Mouse (Mus musculus) fibroblast of lung, adult 2 months (primary cell): ENCODE measurements at regions not wholly inside any gene's neighbourhood (a gene's known extent, or its start where the extent isn't known, plus 50 kb on each side); places are given as distances from the start of the nearest gene placed in this dataset.
"Not testable (repeated sequence)": the region's sequence is repeated elsewhere in the genome, so short reads cannot be mapped to it uniquely, and the experiment has no call there.

Source experiments
- DNase-seq: peaks from one replicate; pipeline ENCODE4 v3.0.0-alpha.2; 2011; ENCODE audit warnings: low read depth

DNA sequence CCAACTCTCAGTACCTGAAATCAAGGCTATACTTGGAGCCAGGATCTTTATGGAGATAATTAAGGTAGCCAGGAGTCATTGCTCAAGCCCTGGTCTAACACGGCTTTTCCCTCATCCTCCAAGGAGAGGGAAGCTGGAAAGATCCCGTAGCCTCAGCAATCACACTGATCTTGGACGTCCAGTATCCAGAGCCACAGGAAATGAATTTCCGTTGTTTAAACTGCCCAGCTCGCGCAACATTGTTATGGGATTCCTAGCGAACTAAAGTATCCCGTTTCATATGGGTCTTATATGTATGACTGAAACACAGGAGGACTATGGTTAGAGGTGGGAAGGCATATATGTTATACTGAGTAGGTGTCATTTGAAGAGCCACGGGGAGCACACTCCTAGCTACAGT lies 126.3 kb upstream of the Lnx1 start:
- DNase-seq = no peak

DNA sequence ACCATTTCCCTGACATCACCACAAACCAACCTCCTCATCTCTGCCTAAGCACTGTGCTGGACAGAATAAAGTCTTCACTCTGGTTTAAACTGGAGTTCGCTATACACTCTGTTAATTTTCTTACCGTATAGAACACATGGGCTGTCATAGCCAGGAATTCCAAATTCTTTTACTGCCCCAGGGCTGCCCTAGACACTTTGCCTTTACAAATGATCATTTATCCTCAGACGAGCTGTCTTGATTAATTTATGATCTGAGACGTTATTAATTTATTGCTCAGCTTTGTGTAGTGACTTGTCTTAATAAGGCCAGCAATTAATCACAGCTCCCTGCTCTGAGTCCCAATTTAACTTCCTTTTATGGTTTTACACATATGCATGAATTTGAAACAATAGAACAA lies 125.2 kb upstream of the Lnx1 start:
- no peak for DNase-seq

DNA sequence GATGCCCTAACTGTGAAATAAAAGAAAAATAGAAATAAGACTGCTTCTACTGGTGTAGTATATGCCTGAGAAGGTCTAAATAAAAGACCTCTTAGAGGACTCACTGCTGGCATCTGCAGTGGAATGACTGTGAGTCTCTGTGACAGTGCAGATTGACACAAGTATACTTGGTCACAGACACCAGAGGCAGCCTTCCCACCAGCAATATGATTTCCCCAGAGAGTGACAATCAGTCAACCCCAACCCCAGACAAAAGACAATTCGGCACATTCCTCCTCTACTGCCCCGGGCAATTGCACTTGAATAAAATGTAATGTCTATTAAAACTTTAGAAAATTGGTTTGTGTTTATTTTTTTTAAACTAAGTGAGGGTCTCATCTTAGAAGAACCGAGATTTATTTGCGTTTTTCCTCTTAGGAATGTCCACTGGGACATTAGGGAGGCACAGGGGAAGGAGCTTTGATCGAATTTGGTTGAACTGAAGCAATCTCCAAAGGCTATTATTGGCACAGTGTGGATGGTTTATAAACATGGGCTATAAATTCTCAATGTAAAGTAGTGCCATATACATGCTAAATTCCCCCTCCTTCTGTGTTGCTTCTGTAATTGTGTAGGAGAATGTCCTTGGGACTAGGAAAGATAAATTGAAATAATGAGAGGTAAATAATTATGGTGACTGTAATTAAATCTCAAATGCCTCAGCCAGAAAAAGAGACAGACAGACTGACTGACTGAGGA lies 123.0 kb upstream of the Lnx1 start:
- no peak for DNase-seq

DNA sequence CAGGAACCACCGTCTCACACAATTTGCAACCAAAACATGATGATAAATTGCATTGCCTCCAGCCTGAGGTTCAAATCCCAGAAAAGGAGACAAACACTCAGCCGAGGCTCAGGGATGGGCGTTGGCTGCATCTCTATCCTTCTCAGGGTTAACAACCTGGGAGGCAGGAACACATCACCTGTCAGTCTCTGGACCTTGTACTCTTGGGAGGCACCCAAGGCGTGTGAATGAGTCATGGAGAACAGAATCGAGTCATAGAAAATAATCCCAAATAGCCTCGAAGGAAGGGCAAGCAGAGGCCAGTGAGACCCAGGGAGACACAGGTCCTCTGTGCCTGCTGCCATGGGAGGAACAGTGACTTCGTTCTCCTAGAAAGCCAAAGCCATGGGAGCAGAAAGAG lies 121.0 kb upstream of the Lnx1 start:
- peak; percentile 51 for DNase-seq

DNA sequence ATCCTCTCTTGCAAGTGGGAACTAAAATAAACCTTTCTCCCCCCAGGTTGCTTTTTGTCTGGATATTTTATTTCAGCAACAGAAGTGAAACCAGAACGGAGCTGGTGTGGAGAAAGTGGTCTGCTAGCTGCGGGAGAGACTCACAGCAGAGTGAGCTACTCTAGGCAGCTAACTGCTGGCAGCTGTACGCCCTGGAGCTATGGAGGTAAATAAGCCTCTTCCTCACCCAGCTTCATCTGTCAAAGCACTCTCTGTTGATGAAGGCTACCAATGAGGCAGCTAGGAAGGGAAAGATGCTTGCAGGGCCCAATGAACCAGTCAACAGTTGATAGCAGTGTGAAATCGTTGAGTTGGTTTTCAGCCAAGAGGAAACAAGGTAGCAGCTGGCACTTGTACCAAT lies 119.3 kb upstream of the Lnx1 start:
- no peak for DNase-seq

DNA sequence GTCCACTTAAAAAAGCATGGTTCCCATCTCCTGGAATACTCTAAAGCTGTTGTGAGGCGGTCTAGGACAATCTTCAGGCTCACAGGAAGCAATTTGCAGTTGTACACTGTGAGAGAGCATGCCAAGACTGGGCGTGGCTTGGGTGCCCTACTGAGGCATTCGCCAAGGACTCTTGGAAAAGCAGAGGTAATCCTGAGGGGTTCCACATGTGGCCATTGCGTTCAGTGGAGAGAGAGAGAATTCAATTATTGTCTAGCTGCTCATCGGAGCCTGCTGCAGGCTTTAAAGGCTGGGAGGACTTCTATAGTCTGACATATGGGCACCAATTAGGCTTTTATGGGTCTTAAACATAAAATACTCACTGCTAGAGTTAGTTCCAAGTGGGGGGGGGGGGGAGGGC lies 113.8 kb upstream of the Lnx1 start:
- no peak for DNase-seq

DNA sequence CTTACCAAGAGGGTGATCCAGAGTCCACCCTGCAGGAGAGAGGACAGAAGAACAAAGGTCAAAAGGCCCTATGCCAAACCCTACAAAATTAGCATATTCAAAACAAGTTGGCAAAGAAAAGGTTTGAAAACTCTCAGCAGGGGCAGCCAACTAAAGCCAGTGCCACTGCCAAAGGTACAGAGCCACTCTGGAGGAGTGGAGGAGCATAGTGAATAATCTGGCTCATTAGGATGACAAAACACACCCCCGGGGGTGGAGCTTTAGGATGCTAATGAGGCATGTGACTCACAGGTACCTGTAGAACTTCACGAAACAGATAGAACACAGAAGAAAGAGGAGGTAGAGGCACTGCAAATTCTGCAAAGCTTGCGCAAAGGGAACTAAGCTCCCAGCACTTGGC lies 110.7 kb upstream of the Lnx1 start:
- no peak for DNase-seq

DNA sequence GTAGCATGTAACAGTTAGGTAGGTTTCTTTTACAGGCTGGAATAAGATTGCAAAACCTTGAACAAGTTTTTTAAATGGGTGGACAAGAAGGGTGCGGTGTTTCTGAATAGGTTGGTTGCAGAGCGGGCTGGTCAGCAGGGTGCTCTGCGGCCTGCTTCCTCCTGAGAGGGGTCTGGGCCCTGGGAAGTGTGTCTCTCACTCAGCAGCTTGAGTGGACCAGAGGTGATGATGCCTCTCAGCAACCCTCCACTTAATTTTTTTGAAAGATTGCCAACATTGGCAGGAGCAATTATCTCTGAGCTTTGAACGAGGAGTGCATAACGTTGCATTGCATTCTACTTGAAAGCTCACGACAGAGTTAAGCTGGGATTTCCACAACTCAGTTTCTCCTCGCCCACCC lies 108.3 kb upstream of the Lnx1 start:
- DNase-seq = no peak

DNA sequence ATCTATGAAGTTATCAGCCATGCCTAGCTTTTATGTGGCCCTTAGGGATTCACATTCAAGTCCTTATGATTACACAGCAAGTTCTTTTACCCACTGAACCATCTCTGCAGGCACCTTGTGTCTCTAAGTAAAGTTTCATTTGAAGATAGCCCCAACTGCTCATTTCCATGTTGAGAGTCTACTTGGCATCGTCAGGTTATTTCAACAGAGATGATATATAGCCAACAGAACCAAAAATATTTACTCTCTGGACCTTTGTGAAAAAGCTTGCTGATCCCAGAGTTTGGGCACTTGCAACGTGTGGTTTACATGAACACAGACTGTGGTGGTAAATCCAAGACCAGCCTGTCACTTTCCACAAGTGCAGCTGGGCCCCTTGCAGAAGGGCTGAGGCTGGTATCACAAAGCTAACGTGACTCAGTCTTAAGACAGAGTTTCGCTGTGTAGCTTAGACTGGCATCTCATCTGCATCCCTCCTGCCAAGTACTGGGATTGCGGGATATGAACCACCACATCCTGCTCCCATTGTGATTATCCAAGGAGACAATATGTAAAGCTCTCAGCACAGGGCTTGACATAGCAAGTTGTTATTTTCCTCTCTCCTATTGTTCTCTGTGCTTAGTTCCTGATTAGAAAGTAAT lies 105.0 kb upstream of the Lnx1 start:
- DNase-seq = no peak

DNA sequence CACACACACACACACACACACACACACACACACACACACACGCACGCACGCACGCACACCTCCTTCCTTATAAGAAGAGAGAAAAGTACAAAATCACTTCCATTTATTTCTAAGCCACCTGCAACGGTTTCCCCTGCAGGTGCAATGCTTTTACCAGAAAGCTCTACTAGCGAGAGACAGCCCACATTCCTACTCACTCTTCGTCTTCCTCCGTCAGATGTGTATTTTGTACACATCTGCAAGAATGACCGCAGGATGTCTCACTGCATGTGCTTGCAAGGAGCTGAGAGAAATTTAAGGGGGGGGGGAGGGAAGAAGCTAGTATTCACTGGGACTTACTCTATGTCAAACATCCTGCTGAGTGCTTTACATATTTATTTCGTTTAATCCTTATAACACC lies 99.2 kb upstream of the Lnx1 start:
- no peak for DNase-seq

DNA sequence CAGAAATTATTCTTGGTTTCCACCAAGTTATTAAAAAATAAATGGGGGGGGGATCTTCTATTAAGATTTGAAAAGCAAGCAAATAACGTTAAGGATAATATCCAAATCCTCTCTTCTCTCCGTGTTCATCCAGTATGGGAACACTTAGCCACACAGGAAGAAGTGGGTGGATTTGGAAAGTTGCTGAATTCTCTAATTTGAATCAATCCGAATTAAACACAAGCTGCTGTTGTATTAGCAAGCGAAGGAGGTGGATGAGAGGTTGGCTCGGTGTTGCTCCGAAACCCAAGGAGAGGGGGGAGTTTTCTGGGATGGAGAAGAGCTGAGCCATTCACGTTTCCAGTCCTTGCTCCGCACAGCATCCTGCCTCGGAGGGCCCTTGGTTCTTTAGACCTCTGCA lies 97.6 kb upstream of the Lnx1 start:
- DNase-seq = no peak

DNA sequence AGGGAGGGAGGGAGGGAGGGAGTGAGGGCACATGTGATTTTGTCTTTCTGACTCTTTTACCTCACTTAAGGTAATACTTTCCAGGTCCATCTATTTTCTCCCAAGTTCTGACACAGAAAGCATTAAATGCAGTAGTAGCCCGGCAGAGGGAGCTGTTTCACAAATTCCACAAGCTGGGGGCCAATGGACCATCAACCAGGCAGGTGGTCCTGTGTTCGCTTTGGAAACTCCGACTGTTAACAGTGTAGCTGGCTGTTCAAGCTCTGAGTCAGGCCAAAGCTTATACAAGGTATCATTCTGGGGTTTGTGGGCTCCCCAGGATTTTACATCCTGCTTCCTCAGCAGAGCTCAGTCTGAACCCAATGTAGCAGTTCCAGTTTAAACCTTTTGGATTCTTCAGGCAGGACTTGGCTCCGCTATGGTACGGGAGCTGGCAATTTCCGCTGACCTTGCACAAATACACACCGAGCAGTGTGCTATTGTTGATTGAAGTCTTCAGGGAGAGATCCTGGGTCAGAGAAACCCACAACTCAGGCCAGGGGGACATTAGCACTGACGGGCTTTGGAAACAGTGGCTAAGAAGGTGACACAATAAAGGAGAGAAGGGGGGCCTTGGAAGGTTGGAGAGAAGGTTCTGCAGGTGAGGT lies 93.8 kb upstream of the Lnx1 start:
- no peak for DNase-seq

DNA sequence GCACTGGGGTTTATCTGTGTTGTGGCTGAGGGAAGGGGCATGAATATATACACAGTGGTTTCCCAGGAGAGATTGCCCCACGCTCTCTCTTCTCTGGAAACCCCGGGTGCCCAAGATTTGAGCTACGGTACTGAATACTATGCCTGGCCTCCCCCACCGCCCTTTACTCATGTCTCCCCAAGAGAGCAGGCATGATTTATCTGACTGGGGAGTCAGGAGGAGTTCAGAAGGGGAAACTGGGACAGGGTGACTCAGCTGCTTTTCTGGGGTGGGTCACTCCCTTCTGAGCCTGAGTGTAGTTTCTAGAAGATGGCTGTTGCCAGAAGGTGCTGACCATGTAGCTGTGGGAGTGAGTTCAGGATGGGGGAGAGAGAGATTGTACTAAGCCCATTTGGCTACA lies 92.0 kb upstream of the Lnx1 start:
- DNase-seq = no peak

DNA sequence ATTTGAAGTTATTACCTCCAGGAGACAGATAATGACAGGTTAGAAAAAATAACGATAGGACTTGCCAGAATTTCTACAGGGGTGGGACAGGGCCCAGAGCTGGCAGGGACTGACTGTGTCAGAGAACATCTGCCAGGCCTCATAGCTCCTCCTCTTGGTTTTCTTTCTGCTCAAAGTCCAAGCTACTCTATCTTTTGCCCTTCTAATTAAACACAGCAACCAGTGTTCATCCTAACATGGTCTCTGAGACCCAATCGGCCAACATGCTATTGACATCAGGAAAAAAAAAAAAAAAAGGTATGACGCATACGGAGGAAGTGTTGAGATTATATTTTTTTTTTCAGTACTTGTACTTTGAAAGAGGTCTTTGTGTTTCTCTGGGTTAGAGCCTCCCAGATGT lies 90.7 kb upstream of the Lnx1 start:
- DNase-seq = no peak

DNA sequence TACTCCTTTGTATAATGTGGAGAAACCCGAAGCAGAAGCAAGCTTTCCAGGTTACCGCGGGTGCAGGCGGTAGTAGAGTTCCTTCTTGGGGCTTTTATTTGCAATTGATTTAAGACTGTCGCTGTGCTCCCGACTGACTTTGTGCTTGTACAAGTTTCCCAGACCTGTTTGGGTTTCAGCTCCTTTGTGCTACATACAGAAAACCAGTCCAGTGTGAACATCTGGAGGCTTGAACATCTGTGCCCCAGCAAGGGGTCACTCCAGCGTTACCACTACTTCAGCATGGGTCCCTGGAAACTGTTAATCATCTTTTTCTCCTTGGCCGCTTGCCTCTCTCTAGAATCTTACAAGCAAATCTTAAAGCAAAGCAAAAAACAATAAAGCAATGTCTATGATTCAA lies 90.2 kb upstream of the Lnx1 start:
- no peak for DNase-seq

DNA sequence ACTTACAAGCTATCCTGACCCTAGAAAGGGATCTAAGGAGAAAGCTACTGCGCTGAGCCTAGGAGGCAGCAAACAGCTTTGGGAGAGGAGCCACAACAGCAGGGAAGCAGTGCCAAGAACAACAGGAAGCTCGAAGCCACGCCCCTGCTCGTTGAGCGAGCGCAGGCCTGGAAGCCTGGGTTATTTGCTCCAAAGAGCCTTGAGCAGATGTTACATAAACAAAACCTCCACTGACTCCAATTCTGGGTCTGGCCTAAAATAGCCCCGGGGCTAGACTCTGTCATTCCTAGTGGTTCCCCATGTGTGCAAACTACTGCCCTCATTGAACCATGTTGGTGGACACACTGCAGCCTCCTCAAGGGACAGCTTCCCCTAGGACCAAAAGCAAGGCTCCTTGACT lies 89.6 kb upstream of the Lnx1 start:
- peak; percentile 85 for DNase-seq

DNA sequence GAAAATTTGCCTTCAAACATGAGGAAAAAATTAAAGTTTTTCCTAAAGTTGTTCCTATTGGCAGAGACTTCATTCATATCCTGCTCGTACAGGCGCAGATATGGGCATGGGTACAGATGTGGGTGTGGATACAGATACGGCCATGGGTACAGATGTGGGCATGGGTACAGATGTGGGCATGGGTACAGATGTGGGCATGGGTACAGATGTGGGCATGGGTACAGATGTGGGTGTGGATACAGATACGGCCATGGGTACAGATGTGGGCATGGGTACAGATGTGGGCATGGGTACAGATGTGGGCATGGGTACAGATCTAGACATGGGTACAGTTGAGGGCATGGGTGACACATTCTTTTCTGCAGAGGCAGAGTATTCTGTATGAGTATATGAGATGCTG lies 87.8 kb upstream of the Lnx1 start:
- DNase-seq = not testable (repeated sequence)

DNA sequence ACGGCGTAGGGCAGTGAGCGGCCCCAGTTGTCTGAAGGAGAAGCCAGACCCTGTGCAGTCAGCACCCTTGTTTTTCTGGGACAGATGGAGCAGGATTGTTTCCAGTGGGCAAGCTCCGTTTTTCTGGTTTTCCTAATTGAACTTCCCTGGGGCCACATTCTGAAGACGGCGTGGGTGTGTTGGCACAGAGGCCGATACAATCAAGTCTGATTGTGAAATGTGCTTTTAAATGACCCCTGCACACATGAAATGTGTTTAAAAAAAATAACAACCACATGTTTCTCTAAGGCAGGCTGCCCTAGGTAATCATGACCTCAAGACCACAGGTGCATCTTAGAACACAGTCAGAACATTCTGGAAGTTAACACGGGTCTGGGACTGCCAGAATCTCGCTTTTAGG lies 81.2 kb upstream of the Lnx1 start:
- DNase-seq = peak; percentile 82

DNA sequence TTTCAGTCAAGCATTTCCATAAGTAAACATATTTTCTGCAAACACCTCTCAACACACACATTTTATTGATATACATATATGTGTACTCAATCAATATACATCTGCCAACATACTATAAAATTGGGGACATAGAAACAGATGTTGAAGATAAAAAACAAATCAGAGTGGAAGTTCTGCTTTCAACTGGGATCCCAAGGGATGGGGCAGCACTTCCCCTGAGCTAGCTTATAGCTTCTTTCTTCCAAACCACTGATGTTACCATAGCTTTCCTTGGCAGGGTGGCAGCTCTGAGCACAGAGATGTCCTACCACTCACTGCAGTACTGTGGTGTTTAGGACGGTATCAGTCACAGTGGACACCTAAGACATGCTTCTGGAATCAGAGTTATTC lies 75.4 kb upstream of the Lnx1 start:
- DNase-seq = no peak

DNA sequence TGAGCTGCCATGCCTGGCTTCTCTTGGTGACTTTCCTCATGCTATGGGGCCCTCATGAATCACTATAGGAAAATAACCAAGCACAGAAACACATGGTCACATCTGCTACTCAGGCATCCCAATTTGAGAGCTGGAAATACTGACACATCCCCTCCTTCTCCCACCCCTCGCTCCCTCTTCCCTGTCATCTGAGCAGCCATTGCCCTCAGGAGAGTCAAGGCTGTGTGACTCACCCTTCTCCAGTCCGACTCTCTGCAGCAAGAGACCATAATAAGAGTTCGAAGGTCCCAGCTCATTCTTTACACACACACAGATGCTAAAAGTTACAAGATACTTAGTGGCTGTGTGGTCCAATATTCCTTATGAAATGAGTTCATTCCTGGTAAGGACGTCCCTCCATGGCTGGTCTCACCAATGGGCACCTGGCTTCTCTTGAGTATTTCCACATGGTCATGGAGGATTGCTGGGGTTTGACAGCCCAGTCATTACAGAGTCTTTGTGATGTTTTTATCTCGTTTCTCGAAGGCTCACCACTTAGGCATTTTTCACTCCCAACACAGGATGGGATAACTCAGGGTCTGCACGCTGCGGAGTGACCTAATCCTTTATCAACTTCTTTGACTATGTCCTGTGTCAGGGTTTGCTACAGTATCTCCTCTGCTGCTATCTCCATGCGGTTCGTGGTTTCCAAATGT lies 74.8 kb upstream of the Lnx1 start:
- no peak for DNase-seq

DNA sequence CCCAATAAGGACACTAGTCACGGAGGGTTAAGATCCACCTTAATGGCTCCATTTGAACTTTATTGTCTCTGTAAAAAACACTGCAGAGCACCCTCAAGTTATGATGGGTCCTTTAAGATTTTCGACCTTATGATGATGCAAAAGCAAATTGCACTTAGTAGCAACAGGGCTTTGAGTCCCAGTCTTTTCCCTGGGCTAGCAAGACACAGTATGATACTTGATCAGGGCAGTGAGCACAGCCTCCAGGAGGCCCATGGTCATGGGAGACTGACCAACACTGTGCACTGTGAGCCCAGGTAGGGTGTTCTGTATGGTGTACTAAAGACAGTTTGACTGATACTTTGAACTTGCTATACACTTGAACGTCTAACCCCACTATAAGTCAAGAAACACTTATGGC lies 73.4 kb upstream of the Lnx1 start:
- no peak for DNase-seq

DNA sequence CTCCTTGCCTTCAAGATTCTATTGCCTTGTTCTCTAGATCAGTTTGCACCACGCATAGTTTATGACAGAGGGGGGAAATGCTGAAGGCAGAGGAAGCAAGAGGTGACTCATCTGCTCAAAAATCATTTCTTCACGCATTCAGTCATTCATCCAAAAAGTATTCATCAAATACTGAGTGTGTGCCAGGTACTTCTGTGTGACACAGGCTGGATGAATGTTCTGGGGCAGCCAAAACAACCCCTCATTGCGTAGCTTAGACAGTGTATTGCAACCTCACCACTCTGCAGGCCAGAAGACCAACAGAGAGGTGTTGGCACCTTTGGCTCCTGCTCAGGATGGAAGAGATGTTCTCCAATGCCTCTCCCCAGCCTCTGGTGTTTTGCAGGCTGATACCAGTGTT lies 72.9 kb upstream of the Lnx1 start:
- DNase-seq = peak; percentile 87
